Mouse (Mus musculus) ES-E14 (cell line): ENCODE measurements around the gene C730034F03Rik. TPM values are rescaled to one million over a fixed set of nuclear protein-coding genes. Genes with fewer than 3 reads are reported as not detected.

Experiments used
- DNase-seq: peaks from one replicate; pipeline ENCODE4 v3.0.0-alpha.2; 2013; ENCODE audit warnings: low read depth, low spot score
- H3K27ac ChIP-seq: 2 replicates; pipeline ENCODE4 v1.5.1; 2012; ENCODE audit warnings: low read depth, mild to moderate bottlenecking, low read length, moderate library complexity, mixed read lengths; ENCODE audit not compliant: poor library complexity, insufficient read depth, severe bottlenecking
- H3K36me3 ChIP-seq: 2 replicates; pipeline ENCODE4 v1.6.1; 2012; ENCODE audit warnings: mild to moderate bottlenecking, low read length, moderate library complexity, mixed read lengths; ENCODE audit not compliant: control insufficient read depth, poor library complexity, insufficient read depth, severe bottlenecking
- H3K4me1 ChIP-seq, 2 experiments: fragments of 150-350 bp in 1 of 2; sonication (generic) in 1 of 2; 2 replicates each; pipeline ENCODE4 v1.6.1; 2012; ENCODE audit warnings: low read length in 2 of 2, mild to moderate bottlenecking in 1 of 2, mixed read lengths in 1 of 2; ENCODE audit not compliant: control insufficient read depth in 2 of 2, insufficient read depth in 2 of 2, poor library complexity in 1 of 2
- H3K4me3 ChIP-seq, 2 experiments: fragments of 150-350 bp in 1 of 2; sonication (generic) in 1 of 2; 2 replicates each; pipeline ENCODE4 v1.5.1; 2012; ENCODE audit warnings: low read length in 2 of 2, low read depth in 1 of 2, mild to moderate bottlenecking in 1 of 2, mixed read lengths in 1 of 2; ENCODE audit not compliant: insufficient read depth in 1 of 2, poor library complexity in 1 of 2, severe bottlenecking in 1 of 2
- H3K9ac ChIP-seq: 2 replicates; pipeline ENCODE4 v1.6.1; 2012; ENCODE audit warnings: low read depth, mild to moderate bottlenecking, low read length, mixed read lengths; ENCODE audit not compliant: poor library complexity, insufficient read depth, severe bottlenecking
- H3K9me3 ChIP-seq: fragments of 150-350 bp; sonication (generic); 2 replicates; pipeline ENCODE4 v1.6.1; 2012; ENCODE audit warnings: low read depth, mild to moderate bottlenecking, low read length; ENCODE audit not compliant: control insufficient read depth, insufficient read depth
- CHD2 ChIP-seq: IDR thresholded peaks from 2 replicates; pipeline ENCODE4 v1.6.1; 2014; ENCODE audit warnings: mild to moderate bottlenecking, low read depth, low read length, inconsistent platforms
- HCFC1 ChIP-seq: IDR thresholded peaks from 2 replicates; pipeline ENCODE4 v1.6.1; 2012; ENCODE audit warnings: low read length, inconsistent platforms, borderline replicate concordance; ENCODE audit not compliant: insufficient read depth
- MAFK ChIP-seq: IDR thresholded peaks from 2 replicates; pipeline ENCODE4 v1.6.1; 2014; ENCODE audit warnings: mild to moderate bottlenecking, low read depth, low read length, inconsistent platforms; ENCODE audit not compliant: insufficient read depth
- ZC3H11A ChIP-seq: IDR thresholded peaks from 2 replicates; pipeline ENCODE4 v1.6.1; 2012; ENCODE audit warnings: low read depth, mild to moderate bottlenecking, inconsistent platforms, low read length, borderline replicate concordance
- ZNF384 ChIP-seq: IDR thresholded peaks from 2 replicates; pipeline ENCODE4 v1.6.1; 2012; ENCODE audit warnings: low read depth, low read length, inconsistent platforms
- in situ Hi-C, 2 experiments: fragments of 600-800 bp; cut with MboI; formaldehyde crosslinking; loops; one replicate each; pipeline ENCODE4 v1.15.1; 2025; ENCODE audit warnings: low sequenced_read_pairs in 2 of 2, inconsistent platforms in 1 of 2; ENCODE audit not compliant: unreplicated experiment in 2 of 2
- total RNA-seq: library from RNA; depleted of rRNA; stranded (reverse); fragments of 300-350 nt; gene quantifications from 2 replicates; pipeline ENCODE4 v1.2.3, GENCODE M21; 2012

Gene C730034F03Rik
- total RNA-seq, 1 experiment = 2.0 TPM

DNA sequence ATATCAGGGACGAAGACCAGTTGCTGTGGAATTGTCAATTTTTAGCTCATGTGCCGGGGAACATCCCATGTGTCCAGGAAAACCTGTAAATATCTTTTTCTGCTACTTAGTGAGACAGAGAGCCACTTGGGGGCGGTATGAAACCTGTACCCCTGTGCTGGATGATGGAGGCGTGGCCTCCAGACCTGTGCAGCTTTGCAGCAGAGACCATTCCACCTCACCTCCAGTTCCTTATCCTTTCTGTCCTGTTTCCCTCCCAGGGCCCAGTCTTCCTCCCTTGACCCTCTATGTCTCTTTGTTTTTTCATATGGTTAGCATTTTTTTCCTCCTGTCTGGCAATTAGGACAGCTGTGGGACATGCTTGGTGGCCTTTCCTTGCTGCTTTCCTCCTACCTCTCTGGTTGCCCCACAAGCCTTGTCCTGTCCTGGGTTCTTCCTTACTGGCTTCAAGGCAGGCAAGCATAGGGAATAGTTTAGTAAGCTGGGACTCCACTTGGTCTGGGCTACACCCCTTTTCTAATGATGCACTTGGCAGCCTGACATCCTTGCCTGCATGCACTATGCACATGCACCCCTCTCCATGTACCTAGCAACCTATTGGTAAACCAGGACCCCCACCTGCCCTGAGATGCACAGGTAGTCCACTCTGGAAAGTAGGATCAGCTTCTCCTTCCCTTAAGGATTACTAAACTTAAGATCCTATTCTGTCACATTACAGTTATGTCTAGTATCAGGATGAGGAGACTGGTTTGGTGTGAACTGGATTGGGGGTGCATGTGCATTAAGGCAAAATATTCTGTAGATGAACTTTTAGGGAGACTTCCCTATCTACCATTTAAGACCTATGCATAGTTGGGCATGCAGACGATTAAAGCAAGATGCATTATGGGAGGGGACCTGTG, 34.2 kb downstream of the C730034F03Rik start:
- H3K9me3 ChIP-seq = no peaks in the 10 kb centered on the region
- H3K27ac ChIP-seq = no peak overlapping the region
- no peak for TF ChIP-seq CHD2
- TF ChIP-seq ZC3H11A = no peak
- no peak for TF ChIP-seq HCFC1
- no peak for TF ChIP-seq ZNF384
- TF ChIP-seq MAFK = no peak
- H3K36me3 ChIP-seq = peaks cover 6% of the 10 kb centered on the region; the same call in 1 of the 2 replicates
- no peak for DNase-seq
- peaks cover 2 to 9% of the 10 kb centered on the region in 2 experiments; a peak in 2 of 4 replicates for H3K4me1 ChIP-seq
- H3K9ac ChIP-seq = no peak overlapping the region
- in situ Hi-C loops = no loop called here
- H3K4me3 ChIP-seq = no peak overlapping the region

- DNase-seq = no peak
- Histone ChIP-seq H3K9ac (no peak overlapping the region), H3K4me1 (peaks cover 6 to 9% of the 10 kb centered on the region in 2 experiments; a peak in 2 of 4 replicates), H3K36me3 (no peaks in the 10 kb centered on the region), H3K27ac (no peak overlapping the region), H3K9me3 (no peaks in the 10 kb centered on the region), H3K4me3 (no peak overlapping the region)
- no peak for TF ChIP-seq MAFK
- peak; percentile 82; the same call in 1 of the 2 replicates for TF ChIP-seq ZNF384
- in situ Hi-C loops = no loop called here
Observed at GRCm38 (mm10) chr15:89465052-89465451, 35.7 kb downstream of the C730034F03Rik start.

DNA sequence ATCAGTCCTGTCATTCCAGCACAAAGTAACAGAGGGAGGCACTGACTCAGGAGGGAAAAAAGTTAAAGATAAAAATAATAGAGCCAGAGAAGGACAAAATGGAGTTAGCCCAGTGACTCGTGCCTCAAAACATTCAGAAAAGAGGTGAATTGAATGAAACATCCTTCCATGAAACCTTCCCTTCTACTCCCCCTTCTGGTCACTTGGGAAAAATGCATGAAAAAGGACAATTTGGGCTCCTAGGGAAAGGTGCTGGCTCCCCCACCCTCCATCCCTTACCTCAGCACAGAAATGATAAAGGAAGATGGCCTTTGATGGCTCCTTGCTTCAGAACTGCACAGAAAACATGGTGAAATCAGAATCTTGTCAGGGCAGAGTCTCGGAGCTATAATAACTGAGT, 39.2 kb downstream of the C730034F03Rik start:
- Histone ChIP-seq H3K4me1 (peaks cover 6 to 15% of the 10 kb centered on the region in 2 experiments; a peak in 3 of 4 replicates), H3K4me3 (no peak overlapping the region), H3K27ac (no peak overlapping the region), H3K36me3 (peaks cover 3% of the 10 kb centered on the region; the same call in 1 of the 2 replicates), H3K9ac (no peak overlapping the region), H3K9me3 (no peaks in the 10 kb centered on the region)
- TF ChIP-seq CHD2 (no peak), ZC3H11A (no peak), HCFC1 (no peak), ZNF384 (no peak), MAFK (no peak)
- DNase-seq = no peak
- in situ Hi-C loops = no loop called here

GRCm38 (mm10) chr15:89471476-89471875, 42.1 kb downstream of the C730034F03Rik start:
- in situ Hi-C loops = no loop called here
- Histone ChIP-seq H3K4me1 (peaks cover 7 to 24% of the 10 kb centered on the region in 2 experiments), H3K36me3 (peaks cover 5% of the 10 kb centered on the region; the same call in 1 of the 2 replicates), H3K4me3 (no peak overlapping the region), H3K27ac (no peak overlapping the region), H3K9ac (no peak overlapping the region), H3K9me3 (no peaks in the 10 kb centered on the region)
- TF ChIP-seq CHD2 (no peak), HCFC1 (no peak), ZC3H11A (no peak), MAFK (no peak), ZNF384 (no peak)
- DNase-seq = no peak
